Mouse (Mus musculus) liver, adult 2 months (tissue): ENCODE data around the gene 4930579G24Rik.

Source experiments
- CTCF ChIP-seq: fragments of 200-500 bp; IDR thresholded peaks from 2 replicates; pipeline ENCODE4 v1.5.1; 2011; ENCODE audit warnings: low read depth, low read length, control low read depth
- POLR2A ChIP-seq: fragments of 200-500 bp; IDR thresholded peaks from 2 replicates; pipeline ENCODE4 v1.6.1; 2011; ENCODE audit warnings: low read length, control low read depth; ENCODE audit not compliant: insufficient read depth; ENCODE audit errors: extremely low read depth

DNA sequence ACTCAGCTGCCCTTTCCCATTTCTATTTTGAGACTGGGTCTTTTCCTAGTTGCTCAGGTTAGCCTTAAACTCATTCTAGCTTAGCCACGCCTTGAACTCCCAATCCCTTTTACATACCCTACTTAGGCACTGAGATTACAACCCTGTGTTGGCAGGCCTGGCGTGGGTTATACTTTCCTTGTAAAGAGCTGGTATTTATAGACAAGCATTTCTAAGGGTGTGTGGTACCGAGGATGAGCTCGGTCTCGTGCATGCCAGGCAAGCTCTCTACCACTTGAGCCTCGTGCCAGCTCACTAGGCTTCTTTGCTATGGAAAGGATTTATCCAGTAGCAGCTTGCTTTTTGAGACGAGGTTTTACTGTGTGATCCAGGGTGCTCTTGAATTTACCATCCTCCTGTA lies 33.4 kb upstream of the 4930579G24Rik start:
- TF ChIP-seq POLR2A (no peak), CTCF (no peak)
